Mouse (Mus musculus) heart, adult 18-20 months (tissue): ENCODE measurements at regions not wholly inside any gene's neighbourhood (a gene's known extent, or its start where the extent isn't known, plus 50 kb on each side); places are given as distances from the start of the nearest gene placed in this dataset.
"Not testable (repeated sequence)": the region's sequence is repeated elsewhere in the genome, so short reads cannot be mapped to it uniquely, and the experiment has no call there.

ENCODE experiments used
- DNase-seq, 2 experiments: peaks; one replicate each; pipeline ENCODE4 v3.0.0; 2021 to 2022; ENCODE audit warnings: mixed read lengths in 1 of 2

DNA sequence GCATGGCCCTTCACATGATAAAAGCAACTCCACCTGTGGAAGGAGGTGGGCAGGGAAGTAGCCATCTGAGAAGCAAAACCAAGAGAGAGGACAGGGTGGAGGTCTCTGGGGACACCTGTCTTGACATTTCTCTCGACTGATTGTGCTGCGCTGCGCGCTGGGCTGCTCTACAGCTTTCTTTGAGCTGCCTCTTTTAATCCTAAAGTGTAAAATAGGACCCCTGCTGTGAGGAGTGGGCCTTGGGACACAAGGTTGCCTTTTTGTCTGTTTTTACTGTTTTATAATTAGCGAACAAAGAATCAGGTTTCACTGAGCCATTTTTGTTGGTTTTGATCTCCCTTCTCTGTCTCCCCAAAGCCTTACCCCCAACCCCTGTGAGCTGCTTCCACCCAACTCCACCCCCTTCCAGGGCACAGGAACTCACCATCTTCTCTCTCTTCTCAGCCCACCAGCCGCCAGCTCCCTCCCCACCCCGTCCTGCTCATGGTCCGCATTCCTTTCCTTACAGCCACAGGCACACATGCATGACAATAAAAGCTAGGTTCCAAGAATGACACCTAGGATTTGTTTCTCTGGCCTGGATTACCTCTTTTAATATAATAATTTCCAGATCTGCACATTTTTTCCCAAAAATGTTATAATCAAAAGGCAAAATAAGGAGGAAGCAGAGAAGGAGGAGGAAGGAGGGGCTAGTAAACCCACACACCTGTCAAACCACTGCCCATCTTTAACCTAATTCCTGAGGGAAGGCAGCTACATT is 57.3 kb downstream of the Cbln4 start:
- no peak for DNase-seq

- peak; percentile 1 to 3 for DNase-seq
Observed at GRCm38 (mm10) chr2:171969311-171969905, 73.9 kb downstream of the Cbln4 start.

DNA sequence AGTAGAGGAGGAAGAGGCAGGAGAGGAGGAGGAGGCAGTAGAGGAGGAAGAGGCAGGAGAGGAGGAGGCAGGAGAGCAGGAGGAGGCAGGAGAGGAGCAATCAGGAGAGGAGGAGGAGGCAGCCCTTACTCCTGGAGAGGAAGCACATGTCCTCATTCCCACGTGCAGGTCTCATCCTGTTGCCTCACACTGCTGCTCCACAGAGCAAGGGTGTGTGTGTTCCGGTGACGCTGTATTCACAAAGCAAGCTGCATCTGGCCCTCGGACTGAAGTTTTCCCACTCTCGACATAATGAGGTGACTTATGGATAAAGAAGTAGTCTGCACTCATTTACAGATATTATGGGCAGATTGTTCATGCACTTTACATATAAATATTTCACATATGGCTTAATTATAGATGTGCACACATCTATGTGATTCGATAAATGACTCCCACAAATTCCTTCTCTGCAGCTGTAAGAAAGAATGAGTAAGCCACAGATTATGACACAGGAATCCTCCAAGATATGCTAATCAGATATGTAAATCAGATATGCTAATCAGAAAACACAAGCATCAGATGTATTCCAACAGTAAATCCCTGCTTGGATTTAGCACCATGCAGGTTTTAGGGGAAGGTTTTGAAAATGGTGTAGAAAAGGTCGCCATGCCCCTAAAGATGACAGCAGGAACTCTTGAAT is 96.6 kb downstream of the Cbln4 start:
- no peak for DNase-seq

DNA sequence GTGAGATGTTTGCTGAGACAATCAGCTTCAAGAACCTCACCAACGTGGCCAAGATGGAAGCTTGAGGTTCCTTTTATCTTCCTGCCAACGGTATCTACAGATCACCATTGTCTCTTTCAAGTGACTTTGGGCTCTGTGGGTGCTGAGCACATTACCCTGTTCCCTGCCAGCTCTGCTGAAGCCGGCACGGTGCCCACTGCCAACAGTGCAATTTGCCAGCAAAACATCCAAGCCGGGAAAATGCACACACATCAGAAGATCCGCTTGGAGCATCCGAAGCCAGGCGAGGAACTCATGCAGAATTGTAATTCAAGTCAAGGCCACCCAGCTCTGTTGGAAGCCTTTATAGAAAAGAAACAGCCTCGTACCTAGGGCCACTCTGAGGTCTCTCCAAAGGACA is 100.6 kb downstream of the Cbln4 start:
- DNase-seq = no peak

DNA sequence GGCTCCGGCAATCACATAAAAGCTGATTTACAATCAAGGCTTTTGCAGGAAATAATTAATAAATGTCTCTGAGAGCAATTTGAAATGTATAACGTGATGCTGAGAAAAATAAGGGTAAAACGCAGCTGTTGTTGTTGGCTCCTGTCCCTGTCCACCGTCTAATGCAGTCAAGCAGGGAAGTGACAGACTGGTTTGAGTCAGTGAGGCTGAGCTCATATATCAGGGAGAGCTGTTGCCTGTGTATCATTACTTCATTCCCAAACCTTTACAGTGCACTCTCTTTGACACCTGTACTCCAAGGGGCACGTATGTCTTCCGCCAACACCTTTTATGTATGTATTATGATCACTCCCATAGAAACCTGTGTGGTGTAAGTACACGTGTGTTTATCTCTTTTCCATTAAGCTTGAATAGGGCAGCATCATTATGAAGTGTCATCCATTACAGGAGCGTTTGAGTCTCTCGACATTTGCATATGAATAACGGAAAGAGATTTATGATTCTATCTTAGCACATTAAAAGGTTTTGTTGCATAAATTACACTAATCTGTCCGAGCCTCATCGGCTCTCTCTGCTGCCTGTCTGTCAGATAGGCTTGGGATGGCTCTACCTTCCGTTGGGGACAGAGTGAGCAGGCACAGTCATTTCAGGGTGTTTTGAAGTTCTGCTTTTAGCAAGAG is 107.5 kb downstream of the Cbln4 start:
- no peak for DNase-seq

DNA sequence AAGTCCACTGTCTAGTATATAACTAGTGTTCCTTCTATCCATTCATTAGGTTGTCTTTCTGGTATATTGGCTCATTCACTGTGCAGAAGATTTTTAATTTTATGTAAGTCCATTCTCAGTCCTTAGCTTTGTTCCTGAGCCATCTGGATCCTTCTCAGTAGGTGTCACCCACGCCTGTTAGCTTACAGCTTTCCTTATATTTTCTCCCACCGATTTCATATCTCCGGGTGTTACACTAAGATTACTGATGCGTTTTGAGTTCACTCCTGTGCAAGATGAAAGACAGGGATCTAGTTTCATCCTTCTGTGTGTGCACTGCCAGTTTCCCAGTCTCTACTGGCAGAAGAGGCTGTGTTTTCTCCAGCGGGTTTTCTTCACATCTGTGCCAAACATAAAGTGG is 122.3 kb downstream of the Cbln4 start:
- no peak for DNase-seq

DNA sequence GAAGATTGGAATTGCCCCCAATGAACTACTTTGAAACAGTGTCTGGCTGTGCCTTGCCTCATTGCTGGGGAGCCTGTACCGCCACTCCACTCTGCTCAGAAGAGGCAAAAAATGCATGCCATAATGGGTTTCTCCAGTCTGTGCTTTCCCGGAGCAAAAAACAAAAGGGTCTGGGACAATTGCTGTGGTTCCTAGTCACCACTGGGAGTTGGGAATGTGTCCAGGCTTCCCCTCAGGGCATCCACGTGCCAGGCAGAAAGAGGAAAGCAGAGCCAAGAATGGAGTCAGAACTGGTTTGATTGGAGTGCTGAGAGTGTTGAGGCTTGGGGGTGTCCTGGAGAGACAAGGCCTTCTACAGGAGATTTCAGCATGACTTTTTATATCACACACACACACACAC is 156.0 kb downstream of the Cbln4 start:
- DNase-seq = no peak

- not testable (repeated sequence) for DNase-seq
Observed at GRCm38 (mm10) chr2:171879238-171879960, 163.9 kb downstream of the Cbln4 start.

DNA sequence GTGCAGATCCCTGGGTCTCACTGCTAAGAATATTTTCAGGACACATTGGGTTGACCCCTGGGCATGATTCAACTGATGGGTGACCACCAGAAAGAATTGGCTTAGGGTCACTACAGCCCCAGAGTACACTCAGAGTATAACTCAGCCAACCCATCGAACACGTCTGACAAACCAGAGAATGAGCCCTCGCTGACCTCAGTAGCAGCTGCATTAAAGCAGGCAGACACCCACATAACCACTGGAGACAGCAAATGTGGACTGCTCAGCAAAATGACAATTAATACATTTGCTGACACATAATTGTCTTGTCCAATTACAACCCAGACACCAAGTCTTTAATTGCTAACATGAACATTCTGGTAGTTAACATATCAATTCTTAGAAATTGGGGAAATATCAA is 175.7 kb downstream of the Cbln4 start:
- no peak for DNase-seq

GRCm38 (mm10) chr2:171864376-171864965 is 178.8 kb downstream of the Cbln4 start:
- DNase-seq = no peak

GRCm38 (mm10) chr2:171862626-171863025 is 180.6 kb downstream of the Cbln4 start:
- no peak for DNase-seq

DNA sequence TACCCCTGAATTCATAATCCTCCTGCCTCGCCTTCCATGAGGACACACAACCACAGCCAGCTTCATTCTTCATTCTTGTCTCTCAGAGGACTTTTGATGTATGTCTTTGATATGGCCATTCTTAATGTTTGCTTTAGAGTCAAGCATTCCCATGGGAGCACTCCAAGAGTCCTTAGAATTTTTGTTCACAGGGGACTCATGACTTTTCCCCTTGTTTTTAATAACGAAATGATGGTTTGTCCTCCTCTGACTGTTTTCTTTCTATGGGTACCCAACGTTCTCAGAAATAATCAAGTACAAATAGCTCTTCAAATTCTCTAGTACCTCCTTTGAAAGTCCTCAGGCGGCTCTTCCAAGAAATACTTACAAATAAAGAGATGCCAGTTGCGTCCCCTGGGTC is 184.4 kb downstream of the Cbln4 start:
- DNase-seq = no peak

- DNase-seq = no peak
Observed at GRCm38 (mm10) chr2:171856491-171856890, 186.8 kb downstream of the Cbln4 start.

- no peak for DNase-seq
Observed at GRCm38 (mm10) chr2:171846826-171847492, 196.3 kb downstream of the Cbln4 start.

DNA sequence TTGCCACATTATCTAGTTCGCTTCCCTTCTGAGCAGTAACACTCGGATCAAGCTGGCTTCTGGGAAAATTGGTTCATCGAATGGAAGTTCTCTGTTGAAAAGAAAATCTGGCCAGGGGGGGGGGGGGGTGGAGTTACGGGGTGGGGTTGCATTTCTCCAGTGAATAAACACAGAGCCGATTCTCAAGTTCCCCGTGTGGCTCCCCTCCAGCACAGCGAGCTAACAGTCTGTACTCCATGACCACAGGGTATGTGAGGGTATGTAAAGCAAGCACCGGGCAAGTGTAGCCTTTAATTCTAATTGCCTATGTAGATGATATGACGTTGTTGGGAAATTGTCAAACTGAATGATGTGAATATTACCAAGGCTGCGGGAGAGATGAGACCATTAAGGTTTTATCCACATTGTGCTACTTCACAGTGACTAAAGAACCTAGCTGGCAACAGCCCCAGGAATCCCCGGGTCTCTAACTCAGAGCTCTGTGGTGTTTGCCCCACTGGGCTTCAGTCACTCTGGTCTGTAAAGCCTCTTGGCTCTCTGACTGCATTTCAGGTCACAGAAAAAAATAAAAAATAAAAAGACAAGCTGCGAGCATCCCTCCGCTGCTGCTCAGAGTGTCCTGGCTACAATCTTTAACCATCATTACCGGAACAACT is 203.1 kb downstream of the Cbln4 start:
- peak; percentile 4 to 17 for DNase-seq

DNA sequence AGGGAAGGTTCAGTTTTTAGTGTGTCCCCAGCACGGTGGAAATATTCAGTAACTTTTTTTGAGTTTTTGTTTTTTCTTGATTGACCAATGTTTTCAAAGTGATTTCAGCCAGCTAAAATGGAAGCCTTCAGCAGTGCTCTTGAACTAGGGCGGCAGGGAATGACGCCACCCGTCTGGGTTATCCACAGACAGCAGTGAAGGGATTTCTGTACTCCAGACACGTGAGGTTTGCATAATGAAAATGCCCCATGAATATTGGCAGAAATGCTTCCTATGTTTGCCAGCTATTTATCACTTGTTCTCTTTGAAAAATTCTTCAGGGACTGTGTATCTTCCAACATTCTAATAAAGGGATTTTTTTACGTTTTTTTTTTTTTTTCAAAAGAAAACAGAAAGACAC is 221.1 kb downstream of the Cbln4 start:
- peak; percentile 21 to 38 for DNase-seq

DNA sequence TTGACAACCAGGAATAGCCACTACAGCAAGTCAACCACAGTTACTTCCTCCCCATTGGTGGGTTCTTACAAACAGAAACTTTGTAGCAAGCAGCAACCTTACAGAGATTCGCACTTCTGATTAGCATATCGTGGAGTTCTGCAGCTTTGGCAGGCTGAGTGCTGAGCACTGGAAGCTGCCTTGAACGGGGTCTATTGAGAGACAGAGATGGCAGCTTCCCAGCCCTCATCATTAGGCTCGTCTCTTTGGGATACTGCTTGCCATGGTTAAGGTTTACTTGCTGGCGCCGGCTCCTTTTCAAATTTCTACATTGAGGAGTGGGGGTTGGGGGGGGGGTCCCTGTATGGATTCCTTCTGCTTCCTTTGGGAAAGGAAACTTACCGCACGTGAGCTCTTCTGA is 224.8 kb downstream of the Cbln4 start:
- DNase-seq = no peak

- DNase-seq = no peak
Observed at GRCm38 (mm10) chr2:171816685-171817419, 226.4 kb downstream of the Cbln4 start.

DNA sequence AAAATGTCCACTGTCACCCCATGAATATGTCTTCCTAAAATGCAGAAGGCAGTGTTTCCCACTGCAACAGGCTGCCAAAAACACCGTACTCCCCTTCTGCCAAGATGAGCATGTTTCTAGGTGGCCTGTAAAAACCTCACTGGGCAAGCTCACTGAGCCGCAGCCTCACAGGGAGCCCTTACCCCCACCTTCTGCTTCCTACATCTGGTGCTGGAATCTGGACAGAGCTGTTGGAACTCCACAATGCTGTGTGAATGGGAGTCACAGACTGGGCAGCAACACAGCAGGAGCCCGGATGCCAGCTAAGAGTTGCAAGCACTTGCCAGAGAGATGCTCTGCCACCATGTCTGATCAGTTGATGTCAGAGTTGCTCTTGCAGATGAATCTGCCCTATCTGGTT is 230.6 kb downstream of the Cbln4 start:
- DNase-seq = no peak

- peak; percentile 29 to 43 for DNase-seq
Observed at GRCm38 (mm10) chr2:171805376-171805775, 237.9 kb downstream of the Cbln4 start.
